ENCODE assay signal across 15 mouse cellular contexts in genomic region chr2:27754094-27754493, GRCm38 (mm10).
"Had no signal": no experiment of that assay in that cellular context is flagged by ENCODE, and none has a peak within 500 bp of the region (broad histone marks: within the 10 kb centered on the region; RNA-seq: fewer than 3 reads in every experiment).

No protein-coding gene starts in this region.

- DNase-seq: heart, postnatal 10 days; heart, postnatal 14 days; heart, postnatal 36 days; kidney, adult 11 months; kidney, adult 18-20 months; kidney, adult 2 months; kidney, adult 8-10 months; kidney, adult 9 months; kidney, postnatal 10 days; kidney, postnatal 14 days; kidney, postnatal 25 days; kidney, postnatal 36 days; kidney, postnatal 4 days; layer of hippocampus, adult 9-11 months; layer of hippocampus, postnatal 36 days had no signal
